Mouse (Mus musculus) olfactory bulb, adult 2 months (tissue): ENCODE results near the gene Lyz2.

ENCODE experiments used
- CTCF ChIP-seq: fragments of 200-500 bp; IDR thresholded peaks from 2 replicates; pipeline ENCODE4 v1.5.1; 2012; ENCODE audit warnings: low read depth, mild to moderate bottlenecking, low read length, moderate library complexity; ENCODE audit not compliant: insufficient read depth
- POLR2A ChIP-seq: fragments of 200-500 bp; IDR thresholded peaks from 2 replicates; pipeline ENCODE4 v1.6.1; 2012; ENCODE audit warnings: mild to moderate bottlenecking, low read depth, low read length, moderate library complexity; ENCODE audit not compliant: insufficient read depth

DNA sequence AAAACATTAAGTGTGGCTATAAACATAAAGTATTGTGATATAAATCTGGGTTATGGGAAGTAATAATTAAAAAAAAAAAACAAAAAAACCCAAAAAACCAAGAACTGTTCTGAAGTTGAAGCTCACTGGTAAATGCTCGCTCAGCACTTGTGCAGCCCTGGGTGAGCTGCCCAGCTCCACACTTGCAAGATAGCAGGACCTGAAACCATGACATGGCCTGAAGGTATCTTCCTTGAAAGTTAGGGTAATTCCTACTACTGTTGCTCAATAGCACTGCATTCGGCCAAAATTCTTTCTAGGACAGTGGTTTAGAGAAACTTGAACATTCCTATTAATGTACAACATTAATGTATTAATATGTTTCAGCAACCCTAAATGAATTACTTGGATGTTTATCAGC is 31.0 kb upstream of the Lyz2 start:
- no peak for TF ChIP-seq POLR2A
- TF ChIP-seq CTCF: no peak
